Mouse (Mus musculus) embryonic facial prominence, embryonic 10.5 days (tissue): Measurements from ENCODE around the gene Hhip. TPM values are rescaled to one million over a fixed set of nuclear protein-coding genes. Genes with fewer than 3 reads are reported as not detected.

ENCODE experiments used
- DNase-seq: peaks from one replicate; pipeline ENCODE4 v3.0.0-alpha.2; 2017; ENCODE audit warnings: low spot score
- H3K27ac ChIP-seq: fragments of 300-500 bp; sonication (generic); replicated peaks from 2 replicates; pipeline ENCODE4 v1.5.1; 2016; ENCODE audit warnings: mild to moderate bottlenecking
- H3K27me3 ChIP-seq: fragments of 300-500 bp; sonication (generic); replicated peaks from 2 replicates; pipeline ENCODE4 v1.6.1; 2016; ENCODE audit warnings: low read depth, mild to moderate bottlenecking; ENCODE audit not compliant: poor library complexity, severe bottlenecking
- H3K36me3 ChIP-seq: fragments of 300-500 bp; sonication (generic); replicated peaks from 2 replicates; pipeline ENCODE4 v1.6.1; 2016; ENCODE audit warnings: mild to moderate bottlenecking, moderate library complexity
- H3K4me1 ChIP-seq: fragments of 300-500 bp; sonication (generic); 2 replicates; pipeline ENCODE4 v1.6.1; 2016
- H3K4me3 ChIP-seq: fragments of 300-500 bp; sonication (generic); 2 replicates; pipeline ENCODE4 v1.5.1; 2016; ENCODE audit warnings: mild to moderate bottlenecking, moderate library complexity
- H3K9me3 ChIP-seq: fragments of 300-500 bp; sonication (generic); 2 replicates; pipeline ENCODE4 v1.6.1; 2016; ENCODE audit warnings: mild to moderate bottlenecking
- WGBS: fragments of 180-500 bp; shearing (Covaris S2); methylation state at CpG from one replicate; pipeline ENCODE4 v1.1.7; 2016; 5-methylcytosine and 5-hydroxymethylcytosine counted together
- polyA plus RNA-seq: library from polyadenylated mRNA; unstranded; fragments of >200 nt; fragmentation: Nextera tagmentation; extraction: Ambion mirVana; gene quantifications from 2 replicates; pipeline ENCODE4 v1.2.1, GENCODE M21; 2016

The Hhip gene
- polyA plus RNA-seq = 3.6 and 4.7 TPM in 2 replicates

DNA sequence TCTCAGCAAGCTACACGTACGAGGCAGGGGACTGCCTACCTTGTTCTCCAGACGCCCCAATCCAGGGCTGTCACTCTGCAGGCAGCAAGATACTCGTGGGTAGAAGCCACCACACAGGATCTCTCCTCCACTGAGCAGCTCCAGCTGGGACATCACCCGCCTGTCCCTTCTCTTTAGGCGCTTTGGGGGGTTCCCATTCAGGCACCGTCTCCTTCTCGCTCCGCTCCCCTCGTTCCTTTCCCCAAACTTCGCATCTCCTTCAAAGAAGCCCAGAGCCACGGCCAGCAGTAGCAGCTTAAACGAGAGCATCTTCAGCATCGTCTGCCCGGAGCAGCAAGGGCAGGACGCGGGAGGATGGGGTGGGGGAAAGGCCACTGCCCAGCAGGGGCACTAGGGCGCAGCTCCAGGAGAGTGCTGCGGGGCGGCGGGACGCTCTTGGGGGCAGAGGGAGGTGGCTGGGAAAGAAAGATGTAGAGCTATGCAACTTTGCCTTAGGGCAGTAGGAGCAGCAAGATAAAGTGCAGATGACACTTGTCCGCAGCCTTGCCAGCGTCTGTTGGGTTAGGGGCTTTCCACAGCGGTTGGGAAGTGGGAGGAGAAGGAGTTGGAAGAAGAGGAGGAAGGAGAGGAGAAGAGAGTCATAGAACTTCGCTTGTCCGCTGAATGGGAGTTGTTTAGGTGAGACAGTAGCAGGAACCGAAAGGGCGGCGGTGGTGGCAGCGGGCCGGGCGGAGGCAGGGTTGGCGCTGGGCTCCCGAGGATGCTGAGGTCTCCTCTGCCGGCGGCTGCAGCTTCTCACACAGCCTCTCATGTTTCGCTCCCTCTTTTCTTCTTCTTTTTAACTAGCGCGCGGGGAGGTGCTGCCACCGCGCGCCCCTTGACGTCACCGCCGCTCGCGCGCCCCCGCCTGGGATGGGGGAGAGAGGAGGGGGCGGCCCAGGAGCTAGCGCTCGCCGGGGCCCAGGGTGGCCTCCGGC, at the start of gene Hhip:
TSS of gene Hhip (minus strand) at position 809 of the 977 bp plus-strand sequence.
- Histone ChIP-seq H3K4me3 (peak within 1 kb of the TSS; percentile 69), H3K27me3 (peaks cover 73% of the 10 kb centered on the region), H3K4me1 (peaks cover 53% of the 10 kb centered on the region), H3K27ac (peak within 1 kb of the TSS; percentile 58), H3K36me3 (no peaks in the 10 kb centered on the region), H3K9me3 (no peaks in the 10 kb centered on the region)
- under 1% methylated on average over 38 of the region's 56 CpGs for WGBS
- DNase-seq = peak; percentile 81

GRCm38 (mm10) chr8:80087021-80087420, 29.2 kb upstream of the Hhip start:
- Histone ChIP-seq H3K4me1 (no peaks in the 10 kb centered on the region), H3K27ac (no peak overlapping the region), H3K36me3 (no peaks in the 10 kb centered on the region), H3K9me3 (no peaks in the 10 kb centered on the region), H3K4me3 (no peak overlapping the region), H3K27me3 (no peaks in the 10 kb centered on the region)
- WGBS = 84% methylated on average over 2 of the region's 2 CpGs
- no peak for DNase-seq

DNA sequence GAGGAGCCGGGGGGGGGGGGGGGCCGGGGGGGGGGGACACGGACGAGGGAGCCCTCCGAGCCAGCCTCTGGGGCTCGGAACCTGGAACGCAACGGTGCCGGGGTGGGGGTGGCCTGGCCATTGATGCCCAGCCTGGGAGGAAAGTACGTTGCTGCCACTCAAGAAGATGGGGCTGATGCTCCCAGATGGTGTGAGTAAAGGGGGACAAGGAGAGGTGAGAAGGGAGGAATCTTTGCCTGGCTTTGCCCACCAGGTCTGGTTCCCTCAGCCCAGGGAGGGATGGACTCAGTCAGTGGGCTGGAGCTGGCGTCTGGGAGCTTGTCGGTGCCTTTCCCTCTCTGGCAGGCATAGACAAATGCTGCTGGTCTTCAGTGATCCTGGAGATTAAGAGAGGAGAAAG, 387 bp upstream of the Hhip start:
- peak overlapping the region; percentile 58 for H3K27ac ChIP-seq
- no peaks in the 10 kb centered on the region for H3K36me3 ChIP-seq
- peaks cover 66% of the 10 kb centered on the region for H3K27me3 ChIP-seq
- 1% methylated on average over 8 of the region's 12 CpGs for WGBS
- DNase-seq = no peak
- peaks cover 50% of the 10 kb centered on the region for H3K4me1 ChIP-seq
- no peaks in the 10 kb centered on the region for H3K9me3 ChIP-seq
- peak overlapping the region; percentile 69 for H3K4me3 ChIP-seq

DNA sequence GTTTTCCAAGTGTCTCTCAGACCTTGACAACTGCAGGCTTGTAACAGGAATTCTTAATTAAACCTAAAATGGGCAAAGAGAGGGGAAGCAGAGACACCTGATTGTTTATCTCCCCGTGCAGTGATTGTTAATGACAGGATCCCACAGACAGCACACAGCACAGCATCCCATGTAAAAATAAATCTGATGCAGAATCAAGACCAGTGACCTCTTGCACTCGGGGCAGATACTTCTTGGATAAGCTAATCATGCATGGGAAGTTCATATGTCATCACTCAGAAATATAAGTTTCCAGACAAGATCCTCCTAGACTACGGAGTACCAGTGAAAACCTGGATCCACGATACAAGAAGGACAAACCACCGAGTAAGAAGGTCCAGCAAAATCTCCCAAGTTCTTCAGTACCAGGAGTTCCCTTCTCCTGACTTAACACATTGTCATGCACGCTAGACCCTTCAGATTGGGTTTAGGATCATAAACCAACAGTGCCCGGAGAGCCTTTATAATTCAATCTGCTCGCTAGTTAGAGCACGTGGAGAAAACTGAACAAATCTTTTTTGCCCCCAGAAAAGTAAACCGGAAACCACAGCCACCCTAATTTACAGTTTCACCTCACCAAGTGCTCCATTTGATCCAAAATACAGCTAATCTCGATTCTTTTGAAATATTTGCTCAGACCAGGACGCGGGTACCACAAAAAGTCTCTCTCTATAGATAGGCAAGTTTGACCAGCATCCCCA, 1.3 kb downstream of the Hhip start:
- no peak overlapping the region for H3K27ac ChIP-seq
- 5% methylated on average over 13 of the region's 13 CpGs for WGBS

GRCm38 (mm10) chr8:80055777-80056176, 2.0 kb downstream of the Hhip start:
- no peak overlapping the region for H3K27ac ChIP-seq
- H3K4me1 ChIP-seq = peaks cover 57% of the 10 kb centered on the region
- peaks cover 86% of the 10 kb centered on the region for H3K27me3 ChIP-seq
- DNase-seq = peak; percentile 39
- no peaks in the 10 kb centered on the region for H3K9me3 ChIP-seq
- peak overlapping the region; percentile 69 for H3K4me3 ChIP-seq
- no peaks in the 10 kb centered on the region for H3K36me3 ChIP-seq
- 1% methylated on average over 10 of the region's 10 CpGs for WGBS

More for the DNA sequence above, 1.3 kb downstream of the Hhip start:
- no peak for DNase-seq
- peak overlapping the region; percentile 69 for H3K4me3 ChIP-seq
- no peaks in the 10 kb centered on the region for H3K36me3 ChIP-seq
- H3K9me3 ChIP-seq = no peaks in the 10 kb centered on the region
- H3K4me1 ChIP-seq = peaks cover 55% of the 10 kb centered on the region
- H3K27me3 ChIP-seq = peaks cover 79% of the 10 kb centered on the region

GRCm38 (mm10) chr8:80055094-80055493, 2.7 kb downstream of the Hhip start:
- Histone ChIP-seq H3K4me1 (peaks cover 57% of the 10 kb centered on the region), H3K9me3 (no peaks in the 10 kb centered on the region), H3K36me3 (no peaks in the 10 kb centered on the region), H3K27ac (no peak overlapping the region), H3K4me3 (peak overlapping the region; percentile 69), H3K27me3 (peaks cover 86% of the 10 kb centered on the region)
- WGBS = 38% methylated on average over 6 of the region's 6 CpGs
- no peak for DNase-seq

GRCm38 (mm10) chr8:80054216-80054615, 3.6 kb downstream of the Hhip start:
- no peaks in the 10 kb centered on the region for H3K9me3 ChIP-seq
- H3K27me3 ChIP-seq = peaks cover 86% of the 10 kb centered on the region
- H3K4me3 ChIP-seq = no peak overlapping the region
- 24% methylated on average over 4 of the region's 4 CpGs for WGBS
- H3K27ac ChIP-seq = no peak overlapping the region
- H3K36me3 ChIP-seq = no peaks in the 10 kb centered on the region
- no peak for DNase-seq
- H3K4me1 ChIP-seq = peaks cover 63% of the 10 kb centered on the region

DNA sequence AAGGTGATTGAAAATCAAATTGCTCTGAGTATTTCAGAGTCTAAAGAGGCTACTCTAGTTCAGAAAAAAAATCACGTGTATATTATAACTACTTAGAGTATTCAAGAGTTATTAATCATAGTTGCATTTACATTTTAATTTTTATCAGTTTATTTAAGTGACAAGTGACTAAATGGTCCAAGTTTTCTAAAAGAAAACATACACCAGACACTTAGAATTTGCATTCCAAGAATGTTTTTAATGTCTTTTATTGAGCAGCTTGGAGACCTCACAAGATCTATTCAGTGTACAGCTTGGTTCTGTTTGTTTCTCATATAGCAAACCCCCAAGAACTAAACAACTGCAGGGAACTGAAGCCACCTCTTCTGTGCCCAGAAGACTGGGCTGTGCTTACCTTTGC, 5.0 kb downstream of the Hhip start:
- H3K4me3 ChIP-seq = no peak overlapping the region
- H3K9me3 ChIP-seq = no peaks in the 10 kb centered on the region
- no peak overlapping the region for H3K27ac ChIP-seq
- H3K36me3 ChIP-seq = no peaks in the 10 kb centered on the region
- H3K27me3 ChIP-seq = peaks cover 80% of the 10 kb centered on the region
- no peak for DNase-seq
- peaks cover 70% of the 10 kb centered on the region for H3K4me1 ChIP-seq
- WGBS = 81% methylated on average over 1 of the region's 1 CpGs

DNA sequence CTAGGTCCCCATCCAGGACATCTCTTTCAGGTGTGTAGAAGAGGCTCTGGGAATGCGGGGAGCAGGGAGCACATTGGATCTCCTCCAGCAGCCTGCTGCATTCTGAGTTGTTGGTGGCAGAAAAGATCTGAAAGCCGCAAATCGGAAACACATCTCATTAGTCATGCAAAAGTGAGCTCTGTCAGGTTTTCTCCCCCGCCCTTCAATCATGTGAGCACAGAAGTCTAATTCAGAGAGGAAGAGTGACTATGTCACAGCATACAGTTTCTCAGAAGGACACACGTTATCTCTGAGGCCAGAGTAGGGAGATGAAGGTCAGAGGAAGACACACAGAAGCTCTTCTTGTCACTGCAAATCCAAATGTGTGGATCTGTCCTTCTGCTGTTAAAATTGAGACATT, 6.3 kb downstream of the Hhip start:
- no peaks in the 10 kb centered on the region for H3K36me3 ChIP-seq
- H3K4me1 ChIP-seq = peaks cover 58% of the 10 kb centered on the region
- DNase-seq = no peak
- H3K27ac ChIP-seq = no peak overlapping the region
- H3K27me3 ChIP-seq = peaks cover 77% of the 10 kb centered on the region
- H3K4me3 ChIP-seq = no peak overlapping the region
- H3K9me3 ChIP-seq = no peaks in the 10 kb centered on the region
- 40% methylated on average over 5 of the region's 5 CpGs for WGBS

- 69% methylated on average over 15 of the region's 15 CpGs for WGBS
- Histone ChIP-seq H3K9me3 (no peaks in the 10 kb centered on the region), H3K36me3 (no peaks in the 10 kb centered on the region), H3K4me3 (no peak overlapping the region), H3K4me1 (peaks cover 38% of the 10 kb centered on the region), H3K27me3 (peaks cover 84% of the 10 kb centered on the region), H3K27ac (no peak overlapping the region)
- peak; percentile 26 for DNase-seq
These were observed 8.4 kb downstream of the Hhip start for GRCm38 (mm10) chr8:80049256-80050005.

GRCm38 (mm10) chr8:80048256-80048655, 9.6 kb downstream of the Hhip start:
- peaks cover 26% of the 10 kb centered on the region for H3K4me1 ChIP-seq
- H3K27ac ChIP-seq = no peak overlapping the region
- no peaks in the 10 kb centered on the region for H3K9me3 ChIP-seq
- H3K4me3 ChIP-seq = no peak overlapping the region
- peaks cover 77% of the 10 kb centered on the region for H3K27me3 ChIP-seq
- WGBS = 42% methylated on average over 4 of the region's 4 CpGs
- no peaks in the 10 kb centered on the region for H3K36me3 ChIP-seq
- DNase-seq = peak; percentile 49

DNA sequence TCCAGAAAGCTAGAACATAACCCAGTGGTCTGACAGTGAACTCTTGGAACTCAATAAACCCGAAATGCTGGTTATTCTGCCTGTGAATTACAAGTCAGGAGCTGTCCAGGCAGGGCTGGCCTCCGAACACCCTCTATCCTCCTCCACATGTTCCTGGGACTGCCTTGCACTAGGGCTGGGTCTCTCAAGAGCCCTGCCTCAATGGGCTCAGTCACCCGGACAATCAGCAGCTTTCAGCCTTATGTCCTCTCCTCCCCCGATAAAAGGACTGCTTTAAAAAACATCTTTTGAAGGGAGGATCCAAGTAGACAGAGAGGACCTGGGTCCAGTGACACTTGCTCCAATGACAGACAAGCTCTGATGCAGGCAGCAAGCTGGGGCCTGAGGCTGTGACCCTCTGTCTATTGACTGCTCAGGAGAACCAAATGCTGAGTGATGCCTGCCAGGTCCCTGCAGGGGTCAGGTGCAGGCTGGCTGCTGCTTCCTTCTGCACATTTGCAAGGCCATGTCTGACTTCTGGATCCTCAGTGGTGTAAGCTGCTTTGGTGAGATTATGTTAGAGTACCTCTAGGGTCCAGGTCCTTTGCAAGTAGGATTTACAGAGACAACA, 20.1 kb downstream of the Hhip start:
- Histone ChIP-seq H3K9me3 (no peaks in the 10 kb centered on the region), H3K4me3 (no peak overlapping the region), H3K4me1 (peaks cover 35% of the 10 kb centered on the region), H3K36me3 (no peaks in the 10 kb centered on the region), H3K27ac (no peak overlapping the region), H3K27me3 (peaks cover 38% of the 10 kb centered on the region)
- WGBS = 41% methylated on average over 4 of the region's 4 CpGs
- peak; percentile 31 for DNase-seq
